Mouse (Mus musculus): Measurements from ENCODE around the gene Nat8f6.
"Not testable (repeated sequence)": the region's sequence is repeated elsewhere in the genome, so short reads cannot be mapped to it uniquely, and the experiment has no call there.

DNA sequence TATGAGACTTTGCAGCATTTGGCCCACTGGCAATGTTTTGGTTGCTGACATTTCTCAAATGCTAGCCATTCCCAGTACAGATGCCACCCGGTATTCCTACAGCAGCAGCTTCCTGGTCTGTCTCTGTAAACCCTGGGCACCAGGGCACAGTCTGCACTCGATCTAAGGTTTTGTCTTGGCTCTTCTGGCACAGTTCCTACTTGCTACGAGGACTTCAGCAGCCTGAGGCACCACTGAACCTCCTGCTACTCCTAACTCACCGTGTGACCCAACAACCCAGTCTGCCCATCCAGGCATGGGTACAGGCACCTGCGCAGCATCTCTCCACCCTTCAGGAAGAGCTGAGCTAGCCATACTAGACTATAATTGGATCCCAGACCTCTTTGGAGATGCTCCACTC, 15.3 kb upstream of the Nat8f6 start:
- not testable (repeated sequence) for TF ChIP-seq CTCF (IDR thresholded peaks at IDR 0.05; ENCODE audit: borderline replicate concordance, extremely low read depth, insufficient read depth, insufficient read length); POLR2A (IDR thresholded peaks at IDR 0.05; ENCODE audit: borderline replicate concordance, extremely low read depth, insufficient read depth, insufficient read length, poor library complexity, severe bottlenecking)
